Mouse (Mus musculus): ENCODE measurements around the gene Baz1b. TPM values are rescaled to one million over a fixed set of nuclear protein-coding genes. Genes with fewer than 3 reads are reported as not detected.

Gene Baz1b
- total RNA-seq, 2 experiments from 2014 or later = 29.0 to 39.2 TPM

- DNase-seq = peak; percentile 73
Observed at GRCm38 (mm10) chr5:135236571-135236970, 49.5 kb downstream of the Baz1b start.

GRCm38 (mm10) chr5:135238832-135239231 lies 51.8 kb downstream of the Baz1b start:
- no peak for DNase-seq

DNA sequence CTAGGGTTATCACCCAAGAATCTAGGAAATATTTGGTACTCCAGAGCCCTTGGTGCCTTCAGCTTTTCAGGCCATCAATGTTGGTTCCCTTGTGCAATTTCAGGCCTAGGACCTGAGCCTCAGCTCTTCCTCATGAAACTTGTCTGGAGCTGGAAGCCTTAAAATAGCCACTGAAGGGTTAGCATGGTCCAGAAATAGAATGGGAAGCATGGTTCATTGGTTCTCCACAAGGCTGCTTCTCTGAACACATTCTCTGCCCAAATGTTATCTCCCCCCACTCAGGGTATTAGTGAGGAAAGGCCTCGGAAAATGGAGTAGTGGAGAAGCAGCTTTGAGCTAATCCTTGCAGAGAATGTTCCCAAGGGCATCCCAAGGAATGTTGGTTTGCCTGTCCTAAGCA lies 54.4 kb downstream of the Baz1b start:
- DNase-seq = no peak

GRCm38 (mm10) chr5:135242136-135242535 lies 55.1 kb downstream of the Baz1b start:
- no peak for DNase-seq

DNA sequence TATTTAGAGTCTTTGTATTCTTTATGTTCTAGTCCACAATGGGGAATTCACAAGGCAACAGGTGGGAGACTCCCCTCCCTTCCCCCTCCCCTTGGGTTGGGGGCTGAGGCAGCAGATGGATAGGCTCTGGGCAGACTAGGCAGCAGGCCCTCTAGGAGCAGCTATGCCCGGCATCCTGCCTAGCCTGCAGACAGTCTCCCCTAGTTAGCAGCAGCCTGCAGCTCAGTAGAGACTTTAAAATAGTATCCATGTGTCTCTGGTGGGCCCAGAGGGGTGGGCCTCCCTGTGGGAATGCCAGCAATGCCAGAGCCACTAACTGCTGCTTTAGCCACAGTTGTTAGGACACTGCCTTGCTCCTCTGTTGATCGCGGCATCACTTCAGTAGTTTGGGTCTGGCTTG lies 55.5 kb downstream of the Baz1b start:
- DNase-seq = no peak

DNA sequence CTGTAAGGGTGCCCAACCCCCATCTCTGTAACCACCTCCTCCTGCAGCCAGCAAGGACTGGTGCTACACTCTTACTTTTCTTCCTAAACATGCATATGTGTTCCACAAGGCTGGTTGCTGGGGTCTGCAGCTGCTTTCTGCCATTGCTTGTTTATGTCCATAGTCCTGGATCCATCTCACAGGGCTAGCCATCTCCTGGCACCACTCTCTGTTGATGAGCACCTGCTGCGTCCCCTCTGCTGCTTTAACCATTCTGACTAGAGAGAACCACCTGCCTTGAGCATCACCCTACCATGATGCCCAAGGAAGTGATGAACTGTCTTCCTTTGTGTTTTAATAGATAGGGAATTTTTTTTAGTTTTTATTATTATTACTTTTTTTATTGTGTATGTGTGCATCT lies 56.1 kb downstream of the Baz1b start:
- DNase-seq = no peak

DNA sequence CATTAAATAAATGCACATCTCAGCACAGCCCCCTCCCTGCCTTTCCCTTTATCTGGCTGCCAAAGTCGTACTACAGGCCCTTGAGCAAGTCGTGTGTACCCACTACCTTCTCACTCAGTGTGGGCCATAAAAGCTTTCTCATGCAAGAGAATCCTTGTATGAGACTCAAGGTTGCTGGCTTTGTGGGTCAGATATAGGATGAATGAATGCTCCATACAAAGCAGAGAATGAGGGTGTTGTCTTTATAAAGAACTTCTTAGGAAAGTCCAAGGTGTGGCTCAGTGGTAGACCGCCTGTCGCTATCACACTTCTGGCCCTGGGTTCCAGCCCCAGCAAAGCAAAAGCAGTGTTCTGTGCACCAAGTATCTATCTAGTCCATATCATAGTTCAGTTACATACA lies 59.5 kb downstream of the Baz1b start:
- DNase-seq = no peak

DNA sequence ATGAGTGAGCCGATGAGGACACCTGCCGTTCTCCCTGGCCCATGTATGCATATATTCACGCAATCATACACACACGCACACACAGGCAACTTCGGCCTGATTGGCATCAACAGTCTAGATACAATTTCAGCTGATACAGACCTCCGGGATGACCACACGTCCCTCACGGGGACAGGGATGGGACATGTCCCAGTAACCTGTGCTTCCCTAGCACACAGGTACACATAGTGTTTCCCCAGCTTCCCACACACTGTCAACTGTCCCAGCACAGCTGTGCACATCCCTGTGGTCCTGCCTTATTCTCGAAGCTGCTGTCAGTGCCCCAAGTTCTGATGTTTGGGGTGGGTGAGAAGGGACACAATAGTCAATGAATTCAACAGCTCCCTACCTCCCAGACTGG lies 60.3 kb downstream of the Baz1b start:
- no peak for DNase-seq

GRCm38 (mm10) chr5:135248956-135249676 lies 62.1 kb downstream of the Baz1b start:
- no peak for DNase-seq

DNA sequence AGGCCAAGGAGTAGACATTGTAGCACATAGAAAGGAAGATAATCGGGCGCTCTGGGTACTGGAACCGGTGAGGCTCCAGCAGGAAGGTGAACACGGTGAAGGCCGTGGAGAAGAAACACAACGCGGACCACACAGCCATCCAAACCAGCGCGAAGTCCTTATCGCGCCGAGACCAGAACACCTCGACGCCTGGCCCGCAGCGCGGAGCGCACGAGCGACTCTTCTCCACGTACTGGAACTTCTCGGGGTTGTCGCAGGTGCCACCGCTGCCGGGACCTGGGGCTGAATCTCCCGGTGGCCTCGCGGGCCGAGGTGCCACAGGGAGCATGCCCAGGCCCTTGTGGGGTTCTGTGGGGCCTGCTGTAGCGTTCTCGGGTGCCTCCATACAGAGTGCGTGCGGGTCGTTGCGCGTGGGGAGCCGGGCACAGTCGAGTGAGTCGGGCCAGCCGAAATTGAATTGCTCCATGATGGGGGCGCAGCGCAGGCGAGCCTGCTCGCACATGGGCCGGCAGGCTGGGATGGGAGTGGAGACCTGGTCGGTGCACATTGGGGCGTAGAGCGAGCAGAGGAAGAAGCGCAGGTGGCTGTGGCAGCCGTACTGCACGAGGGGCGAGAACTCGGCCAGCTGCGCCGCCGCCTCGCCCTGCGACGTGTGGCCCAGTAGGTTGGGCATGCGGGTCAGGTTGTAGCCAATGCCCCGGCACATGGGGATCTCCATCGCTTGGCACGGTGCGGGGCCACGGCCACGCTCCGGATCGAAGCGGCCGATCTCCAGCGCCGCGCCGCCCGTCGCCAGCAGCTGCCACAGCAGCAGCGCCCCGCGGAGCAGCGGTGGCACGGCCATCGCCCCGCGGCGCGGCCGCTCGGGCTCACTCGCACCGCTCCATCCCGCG lies 63.4 kb downstream of the Baz1b start:
- DNase-seq = peak; percentile 29

- DNase-seq = peak; percentile 88
Observed at GRCm38 (mm10) chr5:135251079-135251454, 64.0 kb downstream of the Baz1b start, which contains the start of gene Fzd9. Gene Fzd9 (minus strand): TSS chr5:135251230.

GRCm38 (mm10) chr5:135253741-135254401 lies 66.8 kb downstream of the Baz1b start:
- no peak for DNase-seq

- no peak for DNase-seq
Observed at GRCm38 (mm10) chr5:135256166-135256565, 69.1 kb downstream of the Baz1b start.

DNA sequence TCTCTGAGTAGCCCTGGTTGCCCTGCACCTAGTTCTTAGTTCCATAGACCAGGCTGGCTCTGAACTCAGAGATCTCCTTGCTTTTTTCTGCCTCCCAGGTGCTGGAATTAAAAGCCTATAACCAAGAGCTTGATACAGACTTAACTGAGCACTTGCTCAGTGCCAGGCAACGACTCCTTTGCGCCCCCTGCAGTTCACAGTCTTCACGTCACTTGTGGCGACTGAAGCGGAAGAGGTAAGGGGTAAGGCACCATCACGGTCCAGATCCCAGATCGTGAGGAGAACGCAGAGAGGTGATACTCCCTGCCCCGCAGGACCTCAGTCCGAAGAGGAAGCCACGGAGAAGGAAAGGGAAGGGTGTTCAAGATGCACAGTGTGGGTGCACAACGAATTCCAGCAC lies 70.5 kb downstream of the Baz1b start:
- DNase-seq = no peak

GRCm38 (mm10) chr5:135258280-135259150 lies 71.5 kb downstream of the Baz1b start:
- DNase-seq = peak; percentile 44

GRCm38 (mm10) chr5:135263866-135264503 lies 76.9 kb downstream of the Baz1b start:
- DNase-seq = peak; percentile 14

- DNase-seq = no peak
Observed at GRCm38 (mm10) chr5:135264548-135264947, 77.5 kb downstream of the Baz1b start.

DNA sequence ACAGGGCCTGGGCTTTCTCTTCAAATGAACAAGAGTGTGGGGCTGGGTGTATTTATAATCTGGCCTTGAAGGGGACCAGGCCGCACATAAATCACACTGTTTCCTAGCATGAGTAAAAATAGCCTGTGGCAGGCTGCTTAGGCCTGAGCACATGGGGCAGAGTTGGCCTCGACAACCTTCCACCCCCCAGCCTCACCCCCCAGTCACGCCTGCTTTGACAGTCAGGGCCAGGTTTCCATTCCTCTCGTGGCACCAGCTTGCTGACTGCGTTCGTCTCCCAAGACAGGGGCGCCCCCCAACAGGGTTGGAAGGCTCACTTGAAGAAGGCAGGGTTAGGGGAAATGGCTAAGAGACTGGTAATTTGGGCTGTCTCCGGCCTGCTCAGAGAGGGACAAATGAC lies 82.4 kb downstream of the Baz1b start:
- no peak for DNase-seq

GRCm38 (mm10) chr5:135270361-135270760 lies 83.3 kb downstream of the Baz1b start:
- DNase-seq = no peak

DNA sequence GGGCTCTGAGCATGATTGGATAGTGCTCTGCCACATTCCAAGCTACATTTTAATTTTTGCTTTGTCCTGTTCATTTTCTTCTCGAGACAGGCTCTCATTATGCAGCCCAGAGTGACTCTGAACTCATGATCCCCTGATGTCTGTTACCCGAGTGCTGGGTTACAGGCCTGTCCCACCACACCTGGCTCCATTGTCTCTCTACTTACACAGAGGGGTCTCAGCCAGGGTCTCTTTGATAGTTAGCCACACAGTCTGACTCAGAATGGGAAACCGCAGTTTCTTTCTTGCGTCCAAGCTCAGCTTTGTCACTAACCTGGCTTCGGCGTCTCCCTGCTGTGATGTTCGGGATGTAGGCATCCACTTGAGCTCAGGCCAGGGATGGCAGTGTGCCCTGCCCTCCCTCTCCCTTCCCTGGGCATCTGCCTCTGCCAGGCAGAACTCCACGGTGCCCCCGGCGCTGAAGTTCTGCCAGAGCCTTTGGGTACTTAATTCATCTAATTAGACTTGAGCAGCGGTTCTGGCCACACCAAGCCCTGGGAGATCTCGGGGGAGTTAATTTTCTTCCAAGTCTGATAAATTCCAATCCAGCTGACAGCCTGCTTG lies 84.6 kb downstream of the Baz1b start:
- no peak for DNase-seq
